Mouse (Mus musculus): Measurements from ENCODE around the gene Adamts7. TPM values are rescaled to one million over a fixed set of nuclear protein-coding genes. Genes with fewer than 3 reads are reported as not detected.
A peak's percentile ranks its signal among the peaks of the same experiment; 100 is the strongest.

Gene Adamts7
- polyA plus RNA-seq, 1 experiment from 2014 or later = 17.8 TPM

DNA sequence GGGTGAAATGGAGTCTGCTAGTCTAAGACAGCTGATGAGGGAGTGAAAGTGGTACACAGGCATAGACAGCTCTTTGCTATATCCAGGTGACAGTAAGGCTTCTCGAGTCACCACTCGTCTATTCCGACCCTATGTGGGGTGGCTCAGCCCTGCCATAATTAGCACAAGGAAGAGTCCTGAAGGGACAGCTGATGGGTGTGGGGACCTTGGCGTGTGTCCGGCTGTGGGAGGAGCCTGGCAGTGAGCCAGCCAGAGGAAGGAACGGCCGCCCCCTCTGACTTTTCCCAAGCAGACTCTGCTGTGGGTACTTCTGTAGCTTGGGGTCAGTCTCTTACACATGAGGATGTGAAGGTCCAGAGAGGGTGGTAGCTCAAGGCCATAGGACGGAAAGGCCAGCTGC is 21.2 kb downstream of the Adamts7 start:
- Histone ChIP-seq H3K4me2 (replicated peaks) (no peak overlapping the region), H3K27me3 (no peaks in the 10 kb centered on the region), H3K36me3 (peaks cover 91% of the 10 kb centered on the region), H3K4me1 (replicated peaks) (no peaks in the 10 kb centered on the region), H3K9me3 (no peaks in the 10 kb centered on the region), H3K9ac (replicated peaks) (no peak overlapping the region), H3K4me3 (replicated peaks) (no peak overlapping the region), H3K27ac (no peak overlapping the region)
- WGBS = 75% methylated on average over 8 of the region's 8 CpGs
- 0 out of 2 replicates have a peak, but pooled peaks have one; percentile 32 for ATAC-seq

DNA sequence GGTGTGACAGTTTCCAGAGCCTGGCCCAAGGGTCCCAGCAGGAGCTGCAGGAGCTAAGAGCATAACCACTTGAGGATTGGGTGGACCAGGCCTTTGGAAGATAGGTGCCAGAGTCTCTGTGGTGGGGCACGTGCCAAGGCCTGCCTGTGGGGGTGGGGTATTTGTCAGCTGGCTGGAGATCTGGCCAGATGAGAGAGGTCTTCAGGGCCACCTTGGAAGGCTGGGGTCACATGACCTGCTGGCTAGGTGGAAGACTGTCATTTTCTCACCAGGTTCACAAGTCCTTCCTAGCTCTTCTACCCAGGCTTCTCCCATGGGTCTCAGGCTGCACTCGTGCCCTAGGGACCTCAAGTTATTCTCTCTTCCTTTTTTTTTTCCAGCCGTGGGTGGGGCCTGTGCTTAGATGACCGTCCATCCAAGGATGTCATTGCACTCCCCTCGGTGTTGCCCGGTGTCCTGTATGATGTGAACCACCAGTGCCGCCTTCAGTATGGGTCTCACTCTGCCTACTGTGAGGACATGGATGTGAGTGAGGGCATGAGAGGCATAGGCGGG is 22.6 kb downstream of the Adamts7 start:
- Histone ChIP-seq H3K9ac (replicated peaks) (no peak overlapping the region), H3K4me3 (replicated peaks) (no peak overlapping the region), H3K4me1 (replicated peaks) (no peaks in the 10 kb centered on the region), H3K36me3 (peaks cover 91% of the 10 kb centered on the region), H3K4me2 (replicated peaks) (no peak overlapping the region), H3K27ac (no peak overlapping the region), H3K27me3 (no peaks in the 10 kb centered on the region), H3K9me3 (no peaks in the 10 kb centered on the region)
- no peak for ATAC-seq
- 85% methylated on average over 8 of the region's 8 CpGs for WGBS

DNA sequence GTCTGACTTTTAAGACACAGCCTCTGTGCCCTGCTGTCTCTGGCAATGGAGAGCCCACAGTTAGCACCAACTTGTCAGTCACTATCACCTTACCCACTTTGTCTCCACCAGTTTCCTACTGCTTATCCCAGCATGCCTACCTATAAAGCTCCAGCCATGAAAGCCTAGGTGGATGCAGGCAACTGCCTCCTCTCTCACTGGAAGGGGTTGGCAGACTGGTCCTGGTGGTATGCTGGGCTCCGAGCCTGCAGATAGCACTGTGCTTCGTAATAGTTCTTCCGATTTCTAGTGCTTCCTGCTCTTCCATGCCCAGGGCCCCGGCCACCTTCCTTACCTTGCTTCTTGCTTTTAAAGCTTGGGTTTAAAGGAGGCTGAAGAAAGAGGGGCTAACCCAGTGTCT is 26.0 kb downstream of the Adamts7 start:
- no peak for ATAC-seq
- Histone ChIP-seq H3K27ac (no peak overlapping the region), H3K27me3 (no peaks in the 10 kb centered on the region), H3K9ac (replicated peaks) (no peak overlapping the region), H3K36me3 (peaks cover 100% of the 10 kb centered on the region), H3K9me3 (no peaks in the 10 kb centered on the region), H3K4me2 (replicated peaks) (no peak overlapping the region), H3K4me1 (replicated peaks) (no peaks in the 10 kb centered on the region), H3K4me3 (replicated peaks) (no peak overlapping the region)
- 94% methylated on average over 4 of the region's 4 CpGs for WGBS

- H3K4me3 ChIP-seq (replicated peaks) = no peak overlapping the region
- H3K27ac ChIP-seq = no peak overlapping the region
- H3K4me1 ChIP-seq (replicated peaks) = no peaks in the 10 kb centered on the region
- peaks cover 100% of the 10 kb centered on the region for H3K36me3 ChIP-seq
- no peaks in the 10 kb centered on the region for H3K9me3 ChIP-seq
- no peak overlapping the region for H3K4me2 ChIP-seq (replicated peaks)
- WGBS = 84% methylated on average over 5 of the region's 5 CpGs
- no peaks in the 10 kb centered on the region for H3K27me3 ChIP-seq
- no peak overlapping the region for H3K9ac ChIP-seq (replicated peaks)
- ATAC-seq = no peak
These were observed 26.5 kb downstream of the Adamts7 start for GRCm38 (mm10) chr9:90189391-90189790.

DNA sequence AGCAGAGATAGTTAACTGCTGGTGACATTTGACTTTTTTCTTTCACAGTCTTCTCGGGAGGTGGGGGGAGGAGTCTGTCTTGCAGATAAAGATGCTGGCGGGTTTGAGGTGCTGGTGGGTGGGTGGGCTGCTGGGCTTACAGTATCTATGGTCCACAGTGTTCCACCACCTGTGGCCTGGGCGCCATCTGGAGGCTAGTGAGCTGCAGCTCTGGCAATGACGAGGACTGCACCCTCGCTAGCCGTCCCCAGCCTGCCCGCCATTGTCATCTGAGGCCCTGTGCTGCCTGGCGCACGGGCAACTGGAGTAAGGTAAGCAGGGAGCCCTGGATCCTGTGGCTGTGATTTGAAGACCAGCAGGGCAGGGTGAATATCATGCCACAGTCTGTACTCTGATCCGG is 32.1 kb downstream of the Adamts7 start:
- WGBS = 81% methylated on average over 10 of the region's 10 CpGs
- H3K27ac ChIP-seq = no peak overlapping the region
- H3K27me3 ChIP-seq = no peaks in the 10 kb centered on the region
- ATAC-seq = no peak
- H3K9me3 ChIP-seq = no peaks in the 10 kb centered on the region
- peaks cover 98% of the 10 kb centered on the region for H3K36me3 ChIP-seq
- H3K4me3 ChIP-seq (replicated peaks) = no peak overlapping the region
- no peaks in the 10 kb centered on the region for H3K4me1 ChIP-seq (replicated peaks)
- no peak overlapping the region for H3K4me2 ChIP-seq (replicated peaks)
- H3K9ac ChIP-seq (replicated peaks) = no peak overlapping the region

- ATAC-seq = no peak
- no peaks in the 10 kb centered on the region for H3K4me1 ChIP-seq (replicated peaks)
- no peaks in the 10 kb centered on the region for H3K27me3 ChIP-seq
- 88% methylated on average over 7 of the region's 7 CpGs for WGBS
- no peak overlapping the region for H3K4me3 ChIP-seq (replicated peaks)
- H3K9ac ChIP-seq (replicated peaks) = no peak overlapping the region
- H3K36me3 ChIP-seq = peaks cover 98% of the 10 kb centered on the region
- H3K27ac ChIP-seq = no peak overlapping the region
- no peaks in the 10 kb centered on the region for H3K9me3 ChIP-seq
- no peak overlapping the region for H3K4me2 ChIP-seq (replicated peaks)
These were observed 33.4 kb downstream of the Adamts7 start for GRCm38 (mm10) chr9:90196262-90196661.

- no peaks in the 10 kb centered on the region for H3K4me1 ChIP-seq (replicated peaks)
- H3K9me3 ChIP-seq = no peaks in the 10 kb centered on the region
- no peaks in the 10 kb centered on the region for H3K27me3 ChIP-seq
- no peak overlapping the region for H3K9ac ChIP-seq (replicated peaks)
- no peak for ATAC-seq
- peaks cover 98% of the 10 kb centered on the region for H3K36me3 ChIP-seq
- H3K4me3 ChIP-seq (replicated peaks) = no peak overlapping the region
- H3K27ac ChIP-seq = no peak overlapping the region
- H3K4me2 ChIP-seq (replicated peaks) = no peak overlapping the region
- WGBS = 88% methylated on average over 7 of the region's 7 CpGs
These were observed 34.3 kb downstream of the Adamts7 start for GRCm38 (mm10) chr9:90197116-90197665.

DNA sequence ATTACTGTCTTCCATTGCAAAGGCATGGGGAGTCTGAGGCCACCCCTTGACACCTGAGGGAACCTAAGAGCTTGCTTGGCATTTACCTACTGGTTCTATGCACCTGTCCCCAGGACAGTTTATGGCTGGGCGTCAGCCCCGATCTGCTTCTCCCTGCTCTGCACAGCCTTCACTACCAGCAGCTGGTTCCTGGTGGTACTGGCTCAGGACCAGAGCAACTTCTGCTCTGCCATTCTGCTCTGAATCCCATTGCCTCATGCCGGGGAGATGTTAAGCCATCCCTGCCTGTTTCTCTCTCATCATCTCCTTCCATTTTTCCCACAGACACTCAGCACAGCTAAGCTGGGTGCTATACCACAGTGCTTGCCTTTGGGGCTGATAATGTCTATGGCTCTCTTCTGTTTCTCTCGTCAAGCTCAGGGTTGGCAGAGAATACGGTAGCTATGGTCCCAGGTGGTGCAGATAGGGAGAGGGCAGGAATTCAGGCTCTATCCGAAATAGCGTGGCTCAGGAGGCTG is 35.1 kb downstream of the Adamts7 start:
- 90% methylated on average over 7 of the region's 7 CpGs for WGBS
- no peaks in the 10 kb centered on the region for H3K27me3 ChIP-seq
- no peak overlapping the region for H3K27ac ChIP-seq
- ATAC-seq = no peak
- H3K4me3 ChIP-seq (replicated peaks) = no peak overlapping the region
- H3K9ac ChIP-seq (replicated peaks) = no peak overlapping the region
- H3K36me3 ChIP-seq = peaks cover 93% of the 10 kb centered on the region
- no peak overlapping the region for H3K4me2 ChIP-seq (replicated peaks)
- no peaks in the 10 kb centered on the region for H3K4me1 ChIP-seq (replicated peaks)
- H3K9me3 ChIP-seq = no peaks in the 10 kb centered on the region

- H3K27ac ChIP-seq = no peak overlapping the region
- no peak overlapping the region for H3K9ac ChIP-seq (replicated peaks)
- no peak overlapping the region for H3K4me2 ChIP-seq (replicated peaks)
- H3K4me1 ChIP-seq (replicated peaks) = no peaks in the 10 kb centered on the region
- no peak overlapping the region for H3K4me3 ChIP-seq (replicated peaks)
- no peaks in the 10 kb centered on the region for H3K27me3 ChIP-seq
- H3K36me3 ChIP-seq = peaks cover 86% of the 10 kb centered on the region
- WGBS = 76% methylated on average over 10 of the region's 10 CpGs
- no peaks in the 10 kb centered on the region for H3K9me3 ChIP-seq
- ATAC-seq = no peak
These were observed 35.9 kb downstream of the Adamts7 start for GRCm38 (mm10) chr9:90198531-90199449.

GRCm38 (mm10) chr9:90199611-90200010 is 36.7 kb downstream of the Adamts7 start:
- Histone ChIP-seq H3K9ac (replicated peaks) (no peak overlapping the region), H3K27ac (no peak overlapping the region), H3K27me3 (no peaks in the 10 kb centered on the region), H3K36me3 (peaks cover 84% of the 10 kb centered on the region), H3K4me2 (replicated peaks) (no peak overlapping the region), H3K9me3 (no peaks in the 10 kb centered on the region), H3K4me3 (replicated peaks) (no peak overlapping the region), H3K4me1 (replicated peaks) (no peaks in the 10 kb centered on the region)
- no peak for ATAC-seq
- WGBS = 96% methylated on average over 18 of the region's 18 CpGs

- H3K27ac ChIP-seq = no peak overlapping the region
- no peak overlapping the region for H3K4me2 ChIP-seq (replicated peaks)
- H3K9ac ChIP-seq (replicated peaks) = no peak overlapping the region
- ATAC-seq = no peak
- no peak overlapping the region for H3K4me3 ChIP-seq (replicated peaks)
- 93% methylated on average over 4 of the region's 4 CpGs for WGBS
- no peaks in the 10 kb centered on the region for H3K4me1 ChIP-seq (replicated peaks)
- H3K9me3 ChIP-seq = no peaks in the 10 kb centered on the region
- H3K36me3 ChIP-seq = peaks cover 80% of the 10 kb centered on the region
- no peaks in the 10 kb centered on the region for H3K27me3 ChIP-seq
These were observed 37.6 kb downstream of the Adamts7 start for GRCm38 (mm10) chr9:90200501-90200900.

- H3K4me3 ChIP-seq (replicated peaks) = no peak overlapping the region
- no peak overlapping the region for H3K27ac ChIP-seq
- H3K4me1 ChIP-seq (replicated peaks) = no peaks in the 10 kb centered on the region
- ATAC-seq = 0 out of 2 replicates have a peak, but pooled peaks have one; percentile 6
- peaks cover 74% of the 10 kb centered on the region for H3K36me3 ChIP-seq
- no peaks in the 10 kb centered on the region for H3K27me3 ChIP-seq
- H3K9ac ChIP-seq (replicated peaks) = no peak overlapping the region
- H3K9me3 ChIP-seq = no peaks in the 10 kb centered on the region
- 80% methylated on average over 7 of the region's 7 CpGs for WGBS
- H3K4me2 ChIP-seq (replicated peaks) = no peak overlapping the region
These were observed 38.2 kb downstream of the Adamts7 start for GRCm38 (mm10) chr9:90201096-90201495.
